Comparison of ENCODE assay signal across 8 mouse cellular contexts in genomic region chr17:22314730-22315226, GRCm38 (mm10). TPM values are rescaled to one million over a fixed set of nuclear protein-coding genes. Genes with fewer than 3 reads are reported as not detected.
DNase-seq lines count a peak whose midpoint lies in the region; ATAC-seq and TF ChIP-seq lines count a peak whose summit lies in the region.
"Not testable (repeated sequence)": the region's sequence is repeated elsewhere in the genome, so short reads cannot be mapped to it uniquely, and the experiment has no call there.

Gene CT030661.1 (minus strand): TSS chr17:22314837.

- peak; percentile 47 for DNase-seq in G1E (ENCODE audit: low spot score)
- DNase-seq in cerebellum, adult 18-20 months: peak; percentile 88 to 96
- DNase-seq in heart, postnatal 36 days: peak; percentile 85 to 86
- DNase-seq in layer of hippocampus, adult 2 months (ENCODE audit: low spot score in 2 of 2): peak; percentile 88 to 94
- DNase-seq in lung, embryonic 14.5 days: peak; percentile 99
- DNase-seq in thymus, adult 2 months: peak; percentile 84

- intact Hi-C loops in heart, postnatal 36 days (cut with DNase I): loop anchor here (5.0 kb wide), 1 partner anchor 582 kb away; the partner anchor contains the start of gene Zfp229

- peak within 1 kb of the TSS; percentile 69 for H3K4me3 ChIP-seq in G1E (ENCODE audit: low read depth, low read length)
- peak within 1 kb of the TSS; percentile 60 for H3K4me3 ChIP-seq in forebrain, embryonic 16.5 days (replicated peaks; ENCODE audit: low read length)
- peak within 1 kb of the TSS; percentile 80 for H3K4me3 ChIP-seq in layer of hippocampus, adult 2 months
- peak within 1 kb of the TSS; percentile 57 for H3K4me3 ChIP-seq in lung, embryonic 14.5 days (ENCODE audit: low read depth, low read length)
- H3K4me3 ChIP-seq in olfactory bulb, adult 2 months (ENCODE audit: insufficient read depth, low read depth, low read length): peak within 1 kb of the TSS; percentile 91
- peak within 1 kb of the TSS; percentile 68 for H3K4me3 ChIP-seq in thymus, adult 2 months (ENCODE audit: control insufficient read depth, insufficient read depth, low read length)

- not testable (repeated sequence) for H3K36me3 ChIP-seq in G1E (replicated peaks); forebrain, embryonic 16.5 days (ENCODE audit: control insufficient read depth, insufficient read depth); lung, embryonic 14.5 days (ENCODE audit: insufficient read depth); thymus, adult 2 months (ENCODE audit: control insufficient read depth, insufficient read depth, low read length)

- H3K27me3 ChIP-seq in G1E (ENCODE audit: insufficient read depth, low read length); forebrain, embryonic 16.5 days (replicated peaks; ENCODE audit: control insufficient read depth, insufficient read depth, low read length); lung, embryonic 14.5 days (ENCODE audit: insufficient read depth, low read length); thymus, adult 2 months (ENCODE audit: control insufficient read depth, insufficient read depth, low read length): not testable (repeated sequence)

- ATAC-seq in G1E (ENCODE audit: extremely low read depth, insufficient number of reproducible peaks, low FRiP score, poor library complexity, severe bottlenecking): peak; percentile 100
- peak; percentile 99 for ATAC-seq in forebrain, embryonic 16.5 days
- ATAC-seq in lung, embryonic 14.5 days (ENCODE audit: insufficient read depth): peak; percentile 100

- WGBS in forebrain, embryonic 16.5 days: under 1% methylated on average over 20 of the region's 20 CpGs
- under 1% methylated on average over 20 of the region's 20 CpGs for WGBS in lung, embryonic 14.5 days
- under 1% methylated on average over 20 of the region's 20 CpGs for WGBS in olfactory bulb, adult 2 months
- WGBS in thymus, adult 2 months: under 1% methylated on average over 20 of the region's 20 CpGs

- H3K9me3 ChIP-seq in G1E (replicated peaks); forebrain, embryonic 16.5 days (ENCODE audit: control insufficient read depth, low read length); lung, embryonic 14.5 days (ENCODE audit: low read depth, low read length): not testable (repeated sequence)

- H3K4me1 ChIP-seq in G1E (ENCODE audit: insufficient read depth, low read depth, low read length); forebrain, embryonic 16.5 days (replicated peaks; ENCODE audit: control insufficient read depth, insufficient read depth, low read length); lung, embryonic 14.5 days (ENCODE audit: insufficient read depth); olfactory bulb, adult 2 months (ENCODE audit: control insufficient read depth, insufficient read depth, low read length); thymus, adult 2 months (replicated peaks; ENCODE audit: control insufficient read depth, insufficient read depth, low read length): not testable (repeated sequence)

- not testable (repeated sequence) for TF ChIP-seq CTCF in G1E (IDR thresholded peaks at IDR 0.05; ENCODE audit: low read depth, low read length); olfactory bulb, adult 2 months (IDR thresholded peaks at IDR 0.05; ENCODE audit: insufficient read depth, low read depth, low read length); thymus, adult 2 months (IDR thresholded peaks at IDR 0.05; ENCODE audit: borderline replicate concordance, control insufficient read depth, extremely low read depth, insufficient read depth, low read length, poor library complexity)
- TF ChIP-seq CTCF in layer of hippocampus, adult 2 months (conservative IDR thresholded peaks at IDR 0.05): peak; percentile 40
- TF ChIP-seq CTCF in lung, embryonic 14.5 days (IDR thresholded peaks at IDR 0.05; ENCODE audit: low read depth): peak; percentile 14; the same call in 1 of the 2 replicates

- peak within 1 kb of the TSS; percentile 65 for H3K9ac ChIP-seq in forebrain, embryonic 16.5 days (replicated peaks; ENCODE audit: low read depth, low read length)
- H3K9ac ChIP-seq in lung, embryonic 14.5 days: peak within 1 kb of the TSS; percentile 59

- H3K27ac ChIP-seq in forebrain, embryonic 16.5 days (ENCODE audit: low read length): 0 out of 2 replicates have a peak within 1 kb of the TSS, but pooled peaks have one; percentile 47
- peak within 1 kb of the TSS; percentile 90 for H3K27ac ChIP-seq in layer of hippocampus, adult 2 months
- peak within 1 kb of the TSS; percentile 70; the same call in 1 of the 2 replicates for H3K27ac ChIP-seq in lung, embryonic 14.5 days (ENCODE audit: low read depth)
- H3K27ac ChIP-seq in olfactory bulb, adult 2 months (ENCODE audit: insufficient read depth, low read depth, low read length): not testable (repeated sequence)
- H3K27ac ChIP-seq in thymus, adult 2 months (ENCODE audit: control insufficient read depth, insufficient read depth, low read length): peak within 1 kb of the TSS; percentile 31; the same call in 1 of the 2 replicates

- peak; percentile 75 for TF ChIP-seq POLR2A in olfactory bulb, adult 2 months (IDR thresholded peaks at IDR 0.05; ENCODE audit: insufficient read depth, low read depth, low read length)
- peak; percentile 77 for TF ChIP-seq POLR2A in thymus, adult 2 months (IDR thresholded peaks at IDR 0.05; ENCODE audit: control insufficient read depth, extremely low read depth, insufficient read depth, low read length, poor library complexity)

- peak within 1 kb of the TSS; percentile 58 for H3K4me2 ChIP-seq in forebrain, embryonic 16.5 days (ENCODE audit: low read length)
- peak within 1 kb of the TSS; percentile 58 for H3K4me2 ChIP-seq in lung, embryonic 14.5 days

RNA-seq across cellular contexts. Expression of gene CT030661.1, which starts in this region (rescaled TPM):
- 67.7 and 70.1 TPM in 2 replicates for total RNA-seq in G1E (2014; fragmentation: Nextera tagmentation)
- total RNA-seq in G1E (2017): 44.0 and 51.3 TPM in 2 replicates
- polyA plus RNA-seq in G1E (2012): 0.78 and 1.1 TPM in 2 replicates
- polyA plus RNA-seq in forebrain, embryonic 16.5 days (2015; fragmentation: Nextera tagmentation; extraction: Ambion mirVana): 13.4 and 15.8 TPM in 2 replicates
- total RNA-seq in heart, postnatal 36 days (2021): 1 to 10 TPM; 6.6 to 7.5 TPM
- 10 to 100 TPM; 11.4 to 12.0 TPM for total RNA-seq in layer of hippocampus, adult 2 months (2021)
- polyA plus RNA-seq in lung, embryonic 14.5 days (2014; fragmentation: Nextera tagmentation; extraction: Ambion mirVana): 12.6 and 14.3 TPM in 2 replicates
- polyA plus RNA-seq in olfactory bulb, adult 2 months (2012; ENCODE audit: insufficient read depth, insufficient read length, low replicate concordance, missing spikeins): not detected in 2 replicates
- 1.1 and 1.3 TPM in 2 replicates for polyA plus RNA-seq in thymus, adult 2 months (2012; rRNA removed)

Comparison
In these comparisons a context has a peak if more than half of its experiments do, and no peak if none do; other contexts are left out.
1. DNase-seq: peak in every context shown above with its lines; median percentile 99 in lung, embryonic 14.5 days; 92 in cerebellum, adult 18-20 months; 91 in layer of hippocampus, adult 2 months; 86 in heart, postnatal 36 days; 84 in thymus, adult 2 months; 47 in G1E.